Mouse (Mus musculus) frontal cortex, adult (tissue): ENCODE data around the gene Bhmt.
A peak's percentile ranks its signal among the peaks of the same experiment; 100 is the strongest.

Source experiments
- ATAC-seq: cut with Nextera tagmentation; 2 replicates; pipeline ENCODE4 v1.9.2; 2017; ENCODE audit warnings: mild to moderate bottlenecking, moderate library complexity, mixed read lengths; ENCODE audit not compliant: low TSS enrichment

Bhmt gene

GRCm38 (mm10) chr13:93637282-93638245 is at the start of gene Bhmt:
Bhmt (minus strand) TSS chr13:93637961.
- ATAC-seq = no peak

GRCm38 (mm10) chr13:93687321-93687720 is 49.6 kb upstream of the Bhmt start:
- ATAC-seq = no peak

- ATAC-seq = no peak
Measured at GRCm38 (mm10) chr13:93685226-93685625, 47.5 kb upstream of the Bhmt start.

- no peak for ATAC-seq
Measured at GRCm38 (mm10) chr13:93683336-93683735, 45.6 kb upstream of the Bhmt start.

GRCm38 (mm10) chr13:93676864-93677263 is 39.1 kb upstream of the Bhmt start:
- peak; percentile 73 for ATAC-seq

- ATAC-seq = no peak
Measured at GRCm38 (mm10) chr13:93674131-93674561, 36.4 kb upstream of the Bhmt start, which contains the start of the genes Bhmt2 and Dmgdh. Bhmt2 (minus strand) TSS chr13:93674302. Dmgdh (plus strand) TSS chr13:93674433.

GRCm38 (mm10) chr13:93673296-93673695 is 35.5 kb upstream of the Bhmt start:
- ATAC-seq = no peak

- ATAC-seq = no peak
Measured at GRCm38 (mm10) chr13:93672371-93672770, 34.6 kb upstream of the Bhmt start.

GRCm38 (mm10) chr13:93667586-93667985 is 29.8 kb upstream of the Bhmt start:
- no peak for ATAC-seq

GRCm38 (mm10) chr13:93657941-93658340 is 20.2 kb upstream of the Bhmt start:
- no peak for ATAC-seq

GRCm38 (mm10) chr13:93653382-93653781 is 15.6 kb upstream of the Bhmt start:
- ATAC-seq = no peak

GRCm38 (mm10) chr13:93648387-93649130 is 10.8 kb upstream of the Bhmt start:
- ATAC-seq = no peak

- ATAC-seq = no peak
Measured at GRCm38 (mm10) chr13:93639636-93640035, 1.9 kb upstream of the Bhmt start.

- ATAC-seq = no peak
Measured at GRCm38 (mm10) chr13:93636561-93636960, 1.2 kb downstream of the Bhmt start.

GRCm38 (mm10) chr13:93632927-93633326 is 4.8 kb downstream of the Bhmt start:
- ATAC-seq = no peak

- ATAC-seq = no peak
Measured at GRCm38 (mm10) chr13:93630941-93631705, 6.6 kb downstream of the Bhmt start.

GRCm38 (mm10) chr13:93628861-93629260 is 8.9 kb downstream of the Bhmt start:
- no peak for ATAC-seq

GRCm38 (mm10) chr13:93614361-93614948 is 23.3 kb downstream of the Bhmt start:
- ATAC-seq = no peak

- no peak for ATAC-seq
Measured at GRCm38 (mm10) chr13:93613771-93614170, 24.0 kb downstream of the Bhmt start.

GRCm38 (mm10) chr13:93612660-93613607 is 24.8 kb downstream of the Bhmt start:
- peak; percentile 75 for ATAC-seq
